Mouse (Mus musculus): ENCODE data around the gene Olfr1152.

Gene Olfr1152

GRCm38 (mm10) chr2:87866192-87866591, at the start of gene Olfr1152:
TSS of gene Olfr1152 (plus strand) at chr2:87866492.
- DNase-seq (ENCODE audit: low read depth, low spot score): no peak

GRCm38 (mm10) chr2:87830233-87830632, 36.1 kb upstream of the Olfr1152 start, which contains the start of gene Olfr1148:
TSS of gene Olfr1148 (plus strand) at chr2:87830533.
- DNase-seq (ENCODE audit: low read depth, low spot score): no peak

DNA sequence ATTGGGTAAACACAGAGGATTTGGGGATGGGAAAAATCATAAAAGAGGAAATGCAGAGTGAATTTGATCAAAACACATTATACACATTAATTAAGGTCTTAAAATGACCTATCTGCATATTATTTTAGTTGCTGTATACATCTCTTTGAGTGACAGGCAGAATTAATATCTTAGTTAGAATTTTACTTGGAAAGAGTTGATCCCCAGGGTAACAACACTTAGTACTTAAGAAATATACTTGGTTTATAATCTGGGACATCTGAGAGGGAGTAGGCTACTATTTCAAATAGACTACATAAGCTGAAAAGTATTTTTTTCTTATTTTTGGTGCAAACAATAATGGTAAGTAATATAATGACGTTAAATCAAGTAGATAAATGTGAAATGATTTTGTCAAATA, 22.6 kb upstream of the Olfr1152 start, which contains the start of gene Olfr1150-ps1:
TSS of gene Olfr1150-ps1 (plus strand) at position 301 of the 400 bp plus-strand sequence.
- no peak for DNase-seq (ENCODE audit: low read depth, low spot score)

DNA sequence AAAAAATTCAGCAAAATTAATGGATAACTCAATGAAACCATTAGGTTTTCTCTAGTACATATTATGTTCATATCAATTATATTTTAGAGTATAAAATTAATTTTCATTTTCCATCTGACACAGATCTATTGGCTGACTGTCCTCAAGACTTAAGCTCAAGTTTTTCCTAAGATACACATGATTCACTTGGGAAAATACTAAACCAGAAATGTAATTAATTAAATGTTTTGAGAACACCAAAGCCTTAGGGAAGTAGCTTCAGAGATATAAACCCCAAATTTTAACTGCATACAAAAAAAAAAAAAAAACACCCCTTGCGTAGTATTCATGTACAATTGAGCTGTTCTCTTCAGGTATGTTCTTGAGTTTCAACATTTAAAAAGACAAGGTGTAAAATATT, 10.7 kb upstream of the Olfr1152 start, which contains the start of gene Olfr1151:
TSS of gene Olfr1151 (plus strand) at position 301 of the 400 bp plus-strand sequence.
- no peak for DNase-seq (ENCODE audit: low read depth, low spot score)

- no peak for DNase-seq (ENCODE audit: low read depth, low spot score)
These were observed 28.4 kb downstream of the Olfr1152 start, which contains the start of gene Olfr1153 for GRCm38 (mm10) chr2:87894662-87895061. TSS of gene Olfr1153 (plus strand) at chr2:87894962.

DNA sequence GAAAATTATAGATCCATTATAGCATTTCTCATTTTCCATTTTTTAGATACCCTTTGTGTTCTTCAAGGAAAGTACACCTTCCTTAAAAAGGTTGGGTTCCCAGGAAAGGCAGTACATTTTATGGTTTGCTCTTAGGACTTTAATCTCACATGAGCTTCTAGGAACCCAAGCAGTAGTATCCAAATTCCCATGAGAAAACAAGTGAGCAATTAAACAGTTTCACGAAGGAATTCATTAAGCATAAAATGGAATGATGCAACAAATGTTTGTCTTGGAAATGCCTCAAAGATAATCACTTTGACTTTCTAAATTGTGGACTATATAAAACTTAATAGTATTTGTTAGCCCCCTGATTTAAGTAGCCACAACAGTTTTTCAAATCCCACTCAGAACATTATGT, 38.8 kb downstream of the Olfr1152 start, which contains the start of gene Olfr1154:
TSS of gene Olfr1154 (minus strand) at position 101 of the 400 bp plus-strand sequence.
- DNase-seq (ENCODE audit: low read depth, low spot score): no peak

Measured in CD4-positive helper T cell, adult 2 months (primary cell).